Mouse (Mus musculus) CD4-positive, CD25-positive, alpha-beta regulatory T cell, adult 2 months (primary cell): ENCODE results near the gene Pdcd1.
"Not testable (repeated sequence)": the region's sequence is repeated elsewhere in the genome, so short reads cannot be mapped to it uniquely, and the experiment has no call there.

Experiments
- DNase-seq: peaks from one replicate; pipeline ENCODE4 v3.0.0-alpha.2; 2012; ENCODE audit warnings: low read depth, low spot score

Gene Pdcd1

DNA sequence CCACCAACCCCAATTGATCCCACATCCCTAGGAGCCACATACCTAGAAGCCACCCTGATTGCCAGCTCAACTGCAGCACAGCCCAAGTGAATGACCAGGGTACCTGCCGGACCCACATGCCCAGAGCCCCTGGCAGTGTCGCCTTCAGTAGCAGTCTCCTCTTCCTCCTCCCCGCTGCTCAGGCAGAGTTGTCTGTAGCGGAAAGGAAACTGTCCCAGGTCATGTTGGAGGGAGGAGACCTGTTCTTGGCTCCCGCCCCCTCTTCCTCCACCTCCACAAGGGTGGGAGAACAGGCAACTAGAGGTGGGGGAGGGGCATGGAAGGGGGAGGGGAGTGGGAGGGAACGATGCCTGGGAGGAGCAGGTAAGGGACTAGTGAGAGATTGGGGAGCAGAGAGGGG is at the start of gene Pdcd1:
Pdcd1 (minus strand) TSS at position 181 of the 400 bp plus-strand sequence.
- DNase-seq = peak; percentile 76

GRCm38 (mm10) chr1:94091788-94092187 is 39.4 kb upstream of the Pdcd1 start:
- peak; percentile 60 for DNase-seq

GRCm38 (mm10) chr1:94086311-94086898 is 34.1 kb upstream of the Pdcd1 start:
- DNase-seq = no peak

DNA sequence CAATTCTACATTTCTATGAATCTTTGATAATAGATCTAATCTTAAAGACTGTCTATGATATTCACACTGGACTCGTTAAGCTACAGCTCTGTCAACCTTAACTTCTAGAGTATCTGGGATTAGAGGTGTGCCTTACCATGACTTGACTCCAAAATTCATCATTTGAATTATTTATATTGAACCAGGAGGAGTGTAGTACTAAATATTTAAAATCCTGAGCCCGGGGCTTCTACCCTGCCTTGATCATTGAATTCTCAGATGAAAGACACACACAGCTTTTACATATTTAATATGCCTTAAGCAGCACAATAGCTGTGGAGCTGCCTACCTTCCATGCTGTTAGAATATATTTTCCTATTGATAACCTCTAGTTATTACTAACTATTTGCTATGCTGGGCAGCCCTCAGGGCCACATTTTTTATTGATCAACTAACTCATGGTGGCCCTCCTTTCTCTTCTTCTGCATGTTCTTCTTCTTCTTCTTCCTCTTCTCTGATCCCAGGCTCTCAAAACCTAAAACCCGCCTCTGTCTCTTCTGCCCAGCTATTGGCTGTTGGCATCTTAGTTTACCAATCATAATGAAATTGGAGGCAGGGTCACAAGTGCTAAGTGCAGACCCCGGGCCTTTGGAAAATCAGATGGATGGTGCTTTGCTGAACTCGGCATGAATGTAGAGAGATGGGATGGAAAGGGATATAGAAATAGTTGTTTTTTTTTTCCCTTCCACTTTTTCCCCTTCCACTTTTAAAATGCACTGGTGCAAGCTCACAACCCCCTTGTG is 33.2 kb upstream of the Pdcd1 start:
- no peak for DNase-seq

DNA sequence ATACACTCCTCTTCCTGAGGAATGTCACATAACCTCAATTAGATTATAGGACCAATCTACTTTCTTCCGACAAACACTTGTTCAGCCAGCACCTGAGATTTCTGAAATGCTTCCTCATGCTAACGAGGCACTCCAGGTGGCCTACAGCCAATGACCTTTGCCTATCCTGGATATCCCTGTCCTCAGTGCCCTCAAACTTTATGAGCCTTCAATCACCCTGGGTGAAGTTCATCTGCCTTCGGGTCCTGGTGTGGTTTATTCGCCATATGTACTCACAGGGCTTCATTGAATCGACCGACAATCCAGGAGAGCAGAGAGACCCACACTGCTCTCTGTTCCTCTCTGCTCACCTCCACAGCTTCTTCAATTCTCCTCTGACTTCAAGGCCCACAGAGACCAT is 29.4 kb upstream of the Pdcd1 start:
- no peak for DNase-seq

GRCm38 (mm10) chr1:94081191-94081590 is 28.8 kb upstream of the Pdcd1 start:
- DNase-seq = no peak

DNA sequence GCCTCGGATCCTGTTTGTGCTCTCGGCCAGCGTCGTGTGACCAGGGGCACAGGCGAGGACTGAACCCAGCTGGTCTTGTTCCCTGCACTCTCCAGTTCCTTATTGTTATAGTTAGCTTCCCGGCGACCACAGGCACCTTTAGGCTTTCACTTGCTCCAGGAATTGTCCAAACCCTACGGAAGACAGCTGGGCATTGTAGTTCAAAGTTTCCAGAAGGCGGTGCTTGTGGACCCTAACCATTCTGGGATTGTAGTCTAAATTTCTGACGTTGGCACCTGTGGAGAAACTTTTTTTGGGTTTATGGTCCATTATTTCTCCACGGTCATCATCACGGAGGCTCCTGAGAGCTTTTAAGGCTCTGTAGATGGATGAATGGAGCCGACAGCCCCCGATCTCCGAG is 28.4 kb upstream of the Pdcd1 start:
- DNase-seq = no peak

DNA sequence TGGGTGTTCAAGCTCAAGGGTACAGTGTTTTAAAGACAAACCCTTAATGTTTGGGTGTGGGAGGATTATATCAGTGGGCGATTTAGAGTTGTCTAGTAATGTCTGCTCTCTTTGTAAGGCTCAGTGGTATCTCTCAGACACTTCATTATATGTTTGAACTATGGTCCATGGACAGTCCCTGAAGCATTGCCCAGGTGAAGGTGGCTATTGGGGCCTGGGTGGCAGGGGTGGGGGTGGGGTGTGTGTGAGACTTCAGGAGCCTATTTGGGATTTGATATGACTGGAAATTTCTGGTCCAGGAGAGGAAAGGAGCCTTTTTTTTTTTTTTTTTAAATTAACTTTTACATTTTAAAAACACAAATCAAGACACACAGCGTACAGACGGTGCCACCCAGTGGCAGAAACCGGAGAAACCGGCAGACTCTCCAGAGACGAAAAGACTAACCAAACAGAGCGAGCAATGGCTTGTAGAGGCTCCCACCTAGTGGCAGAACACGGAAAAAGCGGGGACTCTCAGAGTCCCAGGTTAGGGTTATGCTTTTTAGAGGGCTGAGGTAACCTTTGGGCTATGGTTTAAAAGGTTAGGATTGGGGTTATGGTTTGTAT is 26.6 kb upstream of the Pdcd1 start:
- peak; percentile 93 for DNase-seq

GRCm38 (mm10) chr1:94078314-94078713 is 26.0 kb upstream of the Pdcd1 start:
- no peak for DNase-seq

DNA sequence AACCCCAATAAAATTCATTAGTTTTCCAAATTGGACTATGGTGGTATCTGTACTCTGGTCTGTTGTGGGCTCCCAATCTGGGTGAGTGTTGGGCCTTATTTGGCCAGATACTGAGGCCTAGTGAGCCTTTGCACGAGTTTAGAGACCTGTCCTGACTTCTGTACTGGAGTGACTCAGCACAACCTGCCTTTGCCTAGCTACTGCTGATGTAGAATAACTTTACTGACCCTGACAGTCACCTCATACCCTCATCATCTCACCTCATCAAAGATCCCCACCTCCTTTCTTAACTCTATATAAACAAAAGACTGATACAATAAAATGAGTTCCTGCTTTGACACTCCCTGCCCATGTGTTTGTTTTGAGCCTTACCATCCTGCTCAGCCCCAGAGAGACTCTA is 24.3 kb upstream of the Pdcd1 start:
- DNase-seq = no peak

DNA sequence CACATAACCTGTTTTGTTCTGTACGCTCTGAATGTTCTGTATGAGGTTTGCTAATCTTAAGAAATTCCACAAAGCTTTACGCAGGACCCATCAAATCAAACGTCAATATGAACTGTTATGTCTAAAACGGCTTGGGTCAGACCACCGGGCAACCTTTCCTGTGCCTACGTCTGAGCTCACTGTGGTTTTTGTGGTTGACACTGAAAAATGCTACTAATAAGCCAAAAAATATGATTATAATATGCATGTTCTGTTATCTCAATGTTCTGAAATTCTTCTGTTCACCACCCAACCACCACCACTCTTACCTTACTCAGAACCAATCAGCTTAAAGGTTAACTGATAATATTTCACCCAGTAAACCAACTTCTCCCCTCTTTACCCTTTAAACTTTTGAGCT is 22.4 kb upstream of the Pdcd1 start:
- DNase-seq = peak; percentile 54

DNA sequence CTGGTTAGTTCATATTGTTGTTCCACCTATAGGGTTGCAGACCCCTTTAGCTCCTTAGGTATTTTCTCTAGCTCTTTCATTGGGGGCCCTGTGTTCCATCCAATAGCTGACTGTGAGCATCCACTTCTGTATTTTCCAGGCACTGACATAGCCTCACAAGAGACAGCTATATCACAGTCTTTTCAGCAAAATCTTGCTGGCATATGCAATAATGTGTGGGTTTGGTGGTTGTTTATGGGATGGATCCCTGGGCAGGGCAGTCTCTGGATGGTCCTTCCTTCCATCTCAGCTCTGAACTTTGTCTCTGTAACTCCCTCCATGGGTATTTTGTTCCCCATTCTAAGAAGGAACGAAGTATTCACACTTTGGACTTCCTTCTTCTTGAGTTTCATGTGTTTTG is 5.9 kb upstream of the Pdcd1 start:
- DNase-seq = not testable (repeated sequence)

DNA sequence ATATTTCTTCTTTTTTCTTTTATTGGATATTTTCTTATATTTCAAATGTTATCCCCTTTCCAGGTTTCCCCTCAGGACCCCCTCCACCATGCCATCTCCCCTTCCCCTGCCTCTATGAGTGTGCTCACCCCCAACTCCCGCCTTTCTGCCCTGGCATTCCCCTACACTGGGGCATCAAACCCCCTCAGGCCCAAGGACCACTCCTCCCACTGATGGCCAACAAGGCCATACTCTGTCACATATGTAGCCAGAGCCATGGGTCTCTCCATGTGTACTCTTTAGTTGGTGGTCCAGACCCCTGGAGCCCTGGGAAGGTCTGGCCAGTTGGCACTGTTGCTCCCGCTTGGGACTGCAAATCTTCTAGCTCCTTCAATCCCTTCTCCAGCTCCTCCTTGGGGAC is 5.0 kb upstream of the Pdcd1 start:
- no peak for DNase-seq

GRCm38 (mm10) chr1:94055966-94056365 is 3.6 kb upstream of the Pdcd1 start:
- DNase-seq = peak; percentile 50

DNA sequence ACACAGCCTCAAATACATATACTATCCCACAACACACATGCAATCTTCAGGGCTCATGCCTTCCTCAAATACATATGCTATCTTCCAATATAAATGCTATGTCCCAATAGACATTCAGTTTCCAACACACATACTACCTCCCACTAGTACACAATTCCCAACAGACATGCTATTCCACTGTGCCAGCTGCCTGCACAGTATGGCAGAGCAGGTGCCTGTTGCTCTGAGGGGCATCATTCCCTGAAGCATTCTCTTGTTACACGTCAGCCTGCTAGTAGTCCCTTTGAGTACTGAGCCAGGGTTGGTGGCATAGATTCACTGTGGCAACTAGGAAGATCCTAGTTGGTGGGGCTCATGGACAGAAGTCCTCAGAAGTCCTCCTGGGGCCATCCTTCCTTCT is 2.1 kb upstream of the Pdcd1 start:
- DNase-seq = no peak

GRCm38 (mm10) chr1:94053530-94054216 is 1.3 kb upstream of the Pdcd1 start:
- DNase-seq = peak; percentile 68

DNA sequence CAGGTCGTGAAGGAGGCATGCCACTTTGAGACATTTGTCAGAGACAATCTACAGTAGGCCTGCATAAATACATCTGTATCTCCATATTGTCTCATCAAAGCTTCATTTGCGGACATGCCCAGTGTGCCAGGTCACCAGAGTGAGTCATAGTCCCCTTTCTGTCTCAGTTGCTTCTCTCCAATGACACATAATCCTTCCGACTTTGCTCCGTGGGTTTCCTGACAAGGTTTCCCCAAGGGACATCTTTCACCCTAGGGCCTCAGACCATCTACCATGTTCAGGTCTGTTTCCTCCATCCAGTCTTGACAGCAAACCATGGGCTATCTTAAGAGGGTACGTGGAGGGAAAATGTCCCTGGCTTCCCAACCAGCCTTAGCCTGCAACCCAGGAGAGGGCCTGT is 1.2 kb downstream of the Pdcd1 start:
- DNase-seq = no peak

- DNase-seq = peak; percentile 45
Observed at GRCm38 (mm10) chr1:94046544-94046943, 5.8 kb downstream of the Pdcd1 start.

- no peak for DNase-seq
Observed at GRCm38 (mm10) chr1:94045559-94045958, 6.8 kb downstream of the Pdcd1 start.

DNA sequence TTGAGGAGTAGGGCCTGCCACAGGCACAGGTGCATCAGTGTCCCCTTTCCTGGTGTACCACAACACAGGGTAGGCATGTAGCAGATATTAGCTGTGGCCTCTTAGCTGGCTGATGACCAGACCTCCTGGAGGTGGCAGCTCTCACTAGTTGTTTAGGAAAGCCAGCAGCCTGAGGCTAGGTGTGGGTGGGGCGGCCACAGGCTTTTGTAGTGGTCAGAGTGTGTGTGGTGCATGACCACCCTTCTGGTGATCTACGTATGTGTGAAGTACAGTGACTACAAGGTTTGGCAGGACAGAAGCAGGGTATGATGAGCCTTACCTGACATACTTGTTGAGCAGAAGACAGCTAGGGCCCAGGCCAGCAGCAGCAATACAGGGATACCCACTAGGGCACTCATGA is 12.0 kb downstream of the Pdcd1 start:
- no peak for DNase-seq

DNA sequence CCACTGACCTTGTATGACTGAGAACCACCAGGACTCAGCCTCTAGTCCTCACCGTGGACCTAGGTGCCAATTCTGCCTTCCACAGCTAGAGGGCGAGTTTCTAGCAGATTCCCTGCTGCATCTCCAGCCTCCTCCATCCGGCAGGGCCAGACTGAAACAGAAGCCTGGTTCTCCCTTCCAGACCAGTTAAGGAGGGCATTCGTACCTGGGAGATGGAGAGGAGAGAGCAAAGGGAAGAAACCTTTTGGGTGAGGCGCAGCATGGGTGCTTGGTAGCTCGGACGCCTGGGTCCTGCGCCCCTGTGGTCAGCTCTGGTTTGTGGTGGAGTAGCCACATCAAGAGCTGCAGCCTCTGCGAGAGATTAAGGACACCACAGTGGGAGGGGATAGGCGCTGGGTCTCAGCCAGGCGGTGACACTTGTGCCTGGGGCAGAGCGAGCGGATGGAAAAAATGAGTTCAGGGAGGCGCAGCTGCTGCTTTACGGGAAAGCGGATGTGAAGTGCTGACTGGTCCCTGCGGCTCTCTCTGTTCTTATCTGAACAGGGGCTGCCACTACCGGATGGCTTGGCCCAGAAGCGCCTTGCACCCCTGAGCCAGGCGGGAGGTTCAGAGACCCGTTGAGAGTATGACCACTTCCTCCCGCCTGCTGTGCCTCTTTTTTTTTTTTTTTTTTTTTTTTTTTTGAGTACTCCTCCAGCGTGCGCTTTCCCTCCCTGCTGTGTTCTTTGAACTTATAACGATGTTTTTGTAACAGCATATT is 17.2 kb downstream of the Pdcd1 start:
- DNase-seq = peak; percentile 92
